Mouse (Mus musculus): ENCODE data around the gene Pafah1b1.

DNA sequence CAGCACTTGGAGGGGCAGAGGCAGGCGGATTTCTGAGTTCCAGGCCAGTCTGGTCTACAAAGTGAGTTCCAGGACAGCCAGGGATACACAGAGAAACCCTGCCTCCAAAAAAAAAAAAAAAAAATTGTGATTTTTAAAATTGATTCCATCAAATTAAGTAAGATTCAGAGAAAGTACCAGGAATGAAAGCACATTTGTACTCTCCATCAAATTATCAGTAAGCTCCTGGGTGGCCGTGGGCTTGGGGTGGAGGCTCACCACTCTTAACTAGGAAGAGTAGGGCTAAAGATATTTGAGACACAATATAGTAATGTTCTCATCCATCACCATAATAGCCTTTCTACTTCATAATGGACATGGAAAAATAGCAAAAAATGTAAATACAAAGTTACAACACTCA is 3.3 kb downstream of the Pafah1b1 start:
- TF ChIP-seq POLR2A (IDR thresholded peaks at IDR 0.05; ENCODE audit: low read depth, low read length): no peak
- no peak for TF ChIP-seq CTCF (IDR thresholded peaks at IDR 0.05; ENCODE audit: borderline replicate concordance, insufficient read depth, low read length)

Measured in embryonic fibroblast, embryonic 13.5 days (primary cell).